ENCODE assay signal across 8 mouse cellular contexts in the genomic region with DNA sequence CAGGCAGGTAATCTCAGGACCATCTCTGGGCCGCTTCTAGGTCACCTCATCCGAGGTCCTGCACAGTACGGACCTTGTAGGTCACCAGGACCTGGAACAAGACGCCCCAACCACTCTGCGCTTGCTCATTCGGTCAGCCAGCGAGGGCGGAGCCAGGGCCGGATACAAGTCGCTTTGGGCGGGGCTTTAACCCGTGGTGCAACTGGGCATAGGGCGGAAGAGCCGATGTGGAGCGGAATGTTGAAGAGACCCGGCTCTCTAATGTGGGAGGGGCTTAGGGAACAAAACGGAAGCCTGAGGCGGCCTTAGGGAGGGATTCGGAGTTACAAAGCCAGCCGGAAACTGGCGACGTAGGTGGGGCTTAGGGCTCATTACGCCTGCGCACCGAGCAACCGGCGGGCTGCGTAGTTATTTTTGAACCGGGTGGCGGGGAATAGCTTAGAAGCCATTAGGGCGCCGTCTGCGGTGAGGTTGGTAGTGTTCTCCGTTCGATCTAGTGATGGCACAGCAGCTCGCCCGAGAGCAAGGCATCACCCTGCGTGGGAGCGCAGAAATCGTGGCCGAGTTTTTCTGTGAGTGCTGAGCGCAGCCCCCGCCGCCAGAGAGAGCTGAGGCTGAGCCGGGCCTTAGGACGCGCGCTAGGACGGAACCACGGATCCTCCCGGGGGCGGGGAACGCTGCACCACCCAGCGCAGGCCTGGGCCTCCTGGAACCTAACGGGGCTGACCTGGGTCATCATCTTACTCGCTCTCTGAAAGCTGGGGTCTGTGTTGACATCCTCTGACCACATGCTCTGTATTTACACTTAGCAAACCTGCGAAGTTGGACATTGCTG. TPM values are rescaled to one million over a fixed set of nuclear protein-coding genes. Genes with fewer than 3 reads are reported as not detected.
DNase-seq lines count a peak whose midpoint lies in the region; ATAC-seq and TF ChIP-seq lines count a peak whose summit lies in the region.

A gene (plus strand): TSS at position 363 of the 835 bp plus-strand sequence.

- TF ChIP-seq CTCF in bone marrow macrophage, adult 2 months (IDR thresholded peaks at IDR 0.05; ENCODE audit: low read depth, low read length): no peak
- no peak for TF ChIP-seq CTCF in embryonic fibroblast, embryonic 13.5 days (IDR thresholded peaks at IDR 0.05; ENCODE audit: borderline replicate concordance, insufficient read depth, low read length)

- ATAC-seq in kidney, embryonic 14.5 days (ENCODE audit: low FRiP score, low TSS enrichment): peak; percentile 99
- peak; percentile 100 for ATAC-seq in limb, embryonic 15.5 days (ENCODE audit: insufficient number of reproducible peaks, low FRiP score, low TSS enrichment, low read depth)

- H3K9me3 ChIP-seq in kidney, embryonic 14.5 days (ENCODE audit: control insufficient read depth, low read length): no peaks in the 10 kb centered on the region
- H3K9me3 ChIP-seq in limb, embryonic 15.5 days: no peaks in the 10 kb centered on the region

- peak; percentile 94 for DNase-seq in A20 (ENCODE audit: low read depth, low spot score)
- peak; percentile 99 for DNase-seq in heart, adult 9 months (ENCODE audit: low spot score in 2 of 2)
- DNase-seq in monocyte, adult 2 months (ENCODE audit: low read depth in 1 of 2, low spot score in 2 of 2): peak; percentile 94 to 95
- DNase-seq in spleen, postnatal 36 days (ENCODE audit: low spot score in 2 of 2): peak; percentile 98 to 99

- peak; percentile 81; the same call in 1 of the 2 replicates for TF ChIP-seq POLR2A in bone marrow macrophage, adult 2 months (IDR thresholded peaks at IDR 0.05; ENCODE audit: borderline replicate concordance, low read depth, low read length)
- peak; percentile 98 for TF ChIP-seq POLR2A in embryonic fibroblast, embryonic 13.5 days (IDR thresholded peaks at IDR 0.05; ENCODE audit: low read depth, low read length)

- no peaks in the 10 kb centered on the region for H3K27me3 ChIP-seq in kidney, embryonic 14.5 days (ENCODE audit: control insufficient read depth, insufficient read depth, low read length)
- no peaks in the 10 kb centered on the region for H3K27me3 ChIP-seq in limb, embryonic 15.5 days

- peaks cover 14% of the 10 kb centered on the region for H3K36me3 ChIP-seq in kidney, embryonic 14.5 days (ENCODE audit: control insufficient read depth, insufficient read depth, low read length)
- peaks cover 9% of the 10 kb centered on the region for H3K36me3 ChIP-seq in limb, embryonic 15.5 days

- H3K9ac ChIP-seq in kidney, embryonic 14.5 days (ENCODE audit: low read depth, low read length): peak within 1 kb of the TSS; percentile 73
- H3K9ac ChIP-seq in limb, embryonic 15.5 days: peak within 1 kb of the TSS; percentile 48

- peak within 1 kb of the TSS; percentile 58 for H3K4me2 ChIP-seq in kidney, embryonic 14.5 days (replicated peaks; ENCODE audit: low read depth, low read length)
- H3K4me2 ChIP-seq in limb, embryonic 15.5 days: peak within 1 kb of the TSS; percentile 68

- peak within 1 kb of the TSS; percentile 76 for H3K4me3 ChIP-seq in bone marrow macrophage, adult 2 months (ENCODE audit: insufficient read depth, low read length)
- H3K4me3 ChIP-seq in embryonic fibroblast, embryonic 13.5 days (ENCODE audit: insufficient read depth, low read length): peak within 1 kb of the TSS; percentile 93
- peak within 1 kb of the TSS; percentile 54 for H3K4me3 ChIP-seq in kidney, embryonic 14.5 days (ENCODE audit: low read length)
- peak within 1 kb of the TSS; percentile 69 for H3K4me3 ChIP-seq in limb, embryonic 15.5 days

- under 1% methylated on average over 57 of the region's 57 CpGs for WGBS in kidney, embryonic 14.5 days
- under 1% methylated on average over 57 of the region's 57 CpGs for WGBS in limb, embryonic 15.5 days

- peak within 1 kb of the TSS; percentile 51 for H3K27ac ChIP-seq in bone marrow macrophage, adult 2 months (ENCODE audit: insufficient read depth, low read depth, low read length)
- H3K27ac ChIP-seq in embryonic fibroblast, embryonic 13.5 days (ENCODE audit: insufficient read depth, low read length): peak within 1 kb of the TSS; percentile 64
- peak within 1 kb of the TSS; percentile 69 for H3K27ac ChIP-seq in kidney, embryonic 14.5 days (ENCODE audit: low read depth, low read length)
- peak within 1 kb of the TSS; percentile 91 for H3K27ac ChIP-seq in limb, embryonic 15.5 days

- H3K4me1 ChIP-seq in bone marrow macrophage, adult 2 months (ENCODE audit: control insufficient read depth, insufficient read depth, low read length): peaks cover 9% of the 10 kb centered on the region
- H3K4me1 ChIP-seq in embryonic fibroblast, embryonic 13.5 days (ENCODE audit: control insufficient read depth, insufficient read depth, low read length): peaks cover 3% of the 10 kb centered on the region; the same call in 1 of the 2 replicates
- H3K4me1 ChIP-seq in kidney, embryonic 14.5 days (ENCODE audit: control insufficient read depth, insufficient read depth, low read length): peaks cover 12% of the 10 kb centered on the region; the same call in 1 of the 2 replicates
- H3K4me1 ChIP-seq in limb, embryonic 15.5 days: peaks cover 11% of the 10 kb centered on the region

RNA-seq across cellular contexts. Expression of the gene that starts here (rescaled TPM):
- polyA plus RNA-seq in bone marrow macrophage, adult 2 months (2012; ENCODE audit: insufficient read depth, insufficient read length, missing spikeins): 38.2 and 42.0 TPM in 2 replicates
- polyA plus RNA-seq in embryonic fibroblast, embryonic 13.5 days (2011; ENCODE audit: insufficient read length, low read depth, missing spikeins): 57.7 and 62.6 TPM in 2 replicates
- polyA plus RNA-seq in kidney, embryonic 14.5 days (2014; fragmentation: Nextera tagmentation; extraction: Ambion mirVana): 128 and 138 TPM in 2 replicates
- polyA plus RNA-seq in limb, embryonic 15.5 days (2015; fragmentation: Nextera tagmentation; extraction: Ambion mirVana): 65.7 and 68.7 TPM in 2 replicates

Comparison
In these comparisons a context has a peak if more than half of its experiments do, and no peak if none do; other contexts are left out.
1. Peak in every context shown above with its lines: DNase-seq, ATAC-seq, H3K4me3 ChIP-seq and H3K27ac ChIP-seq.